Mouse (Mus musculus): ENCODE data around the gene Man1a.

The Man1a gene

GRCm38 (mm10) chr10:53913546-53914312, 162.7 kb downstream of the Man1a start:
- DNase-seq, result no peak

DNA sequence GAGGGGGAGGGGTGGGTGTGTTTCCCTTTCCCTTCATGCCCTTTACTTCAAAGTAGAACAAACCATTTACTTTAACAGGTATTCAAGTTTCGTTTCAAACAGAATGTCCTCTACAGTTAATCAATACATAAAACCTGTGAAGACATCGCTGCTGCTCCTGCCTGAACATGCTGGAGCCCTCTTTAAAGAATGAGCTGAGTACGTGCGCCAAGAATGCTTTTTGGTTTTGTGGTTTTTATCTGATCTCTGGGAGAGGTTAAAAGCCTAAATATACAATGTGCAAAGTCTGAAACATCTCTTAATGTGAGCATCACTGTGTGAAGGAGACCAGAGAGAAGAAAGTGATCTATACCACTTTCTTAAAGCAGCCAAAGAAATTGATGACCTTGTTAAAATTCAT, 186.9 kb downstream of the Man1a start:
- no peak for DNase-seq

GRCm38 (mm10) chr10:53888382-53889110, 187.9 kb downstream of the Man1a start:
- DNase-seq, result no peak

DNA sequence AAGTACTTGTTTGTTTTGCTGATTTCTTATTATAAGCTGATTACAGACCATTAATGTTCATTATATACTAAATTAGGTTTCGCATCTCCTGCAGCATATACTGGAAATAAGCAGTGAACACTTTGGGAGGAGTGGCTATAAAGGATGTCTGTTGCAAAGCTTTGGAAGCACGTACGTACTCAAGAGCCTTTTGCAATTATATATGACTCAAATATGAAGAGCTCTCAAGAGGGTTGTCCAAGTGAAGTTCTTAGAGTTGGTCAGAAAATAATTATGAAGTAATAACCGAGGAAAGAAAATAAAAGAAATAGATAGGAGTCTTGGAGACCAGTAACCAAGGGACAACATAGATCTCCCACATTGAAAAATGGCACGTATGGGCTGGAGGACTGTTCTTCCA, 189.9 kb downstream of the Man1a start:
- DNase-seq, result no peak

DNA sequence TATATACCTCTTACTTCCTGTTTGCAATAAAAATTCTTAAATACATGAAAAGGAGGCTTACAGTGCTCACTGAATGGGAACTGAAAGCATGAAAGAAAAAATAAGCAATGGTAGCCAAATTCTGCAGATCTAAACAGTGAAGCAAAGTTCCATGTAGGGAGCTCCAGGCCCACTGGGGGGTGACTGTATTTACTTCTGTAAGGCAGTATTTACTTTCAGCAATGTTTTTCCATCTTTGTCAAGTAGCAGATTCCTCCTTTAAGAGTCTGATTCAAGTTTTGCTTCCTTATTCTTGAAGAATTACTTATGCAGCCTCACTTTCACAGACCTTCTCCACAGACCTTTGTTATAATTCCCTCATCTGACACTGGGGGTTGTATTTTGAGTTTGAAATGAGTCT, 195.1 kb downstream of the Man1a start:
- no peak for DNase-seq

GRCm38 (mm10) chr10:53875896-53876295, 200.5 kb downstream of the Man1a start:
- peak; percentile 98 for DNase-seq

DNA sequence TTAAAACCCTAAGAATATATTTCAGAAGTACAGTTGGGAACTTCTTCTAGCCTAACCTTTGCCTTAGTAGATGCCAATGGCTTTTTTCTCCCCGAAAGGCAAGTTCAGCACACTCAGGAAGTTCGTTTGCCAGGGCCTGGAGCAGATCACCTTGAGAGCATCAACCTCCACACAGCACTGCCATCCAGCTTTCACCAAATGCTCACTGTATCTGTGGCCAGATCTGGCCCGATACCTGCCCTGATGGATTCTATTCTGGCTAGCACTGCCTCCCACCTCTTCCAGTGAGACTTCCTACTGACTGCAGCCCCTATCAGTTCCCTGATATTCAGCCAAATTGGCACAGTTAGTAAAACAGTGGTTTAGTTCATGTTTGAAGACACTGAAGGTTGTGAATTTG, 202.2 kb downstream of the Man1a start:
- peak; percentile 89 for DNase-seq

GRCm38 (mm10) chr10:53863486-53864357, 212.7 kb downstream of the Man1a start:
- DNase-seq, result peak; percentile 92

GRCm38 (mm10) chr10:53859879-53860278, 216.5 kb downstream of the Man1a start:
- DNase-seq, result no peak

GRCm38 (mm10) chr10:53859224-53859623, 217.2 kb downstream of the Man1a start:
- DNase-seq, result no peak

All from heart, adult 11 months (tissue).